ENCODE assay signal across 14 mouse cellular contexts in genomic region chr6:94772391-94772790, GRCm38 (mm10).
A peak's percentile ranks its signal among the peaks of the same experiment; 100 is the strongest.
DNase-seq lines count a peak whose midpoint lies in the region; ATAC-seq and TF ChIP-seq lines count a peak whose summit lies in the region.
"Had no signal": no experiment of that assay in that cellular context is flagged by ENCODE, and none has a peak within 500 bp of the region (broad histone marks: within the 10 kb centered on the region; RNA-seq: fewer than 3 reads in every experiment).

No protein-coding gene starts in this region.

- H3K27me3 ChIP-seq in forebrain, embryonic 10.5 days (ENCODE audit: poor library complexity, severe bottlenecking), result peaks cover 13% of the 10 kb centered on the region
- H3K27me3 ChIP-seq in forebrain, postnatal 0 days (ENCODE audit: insufficient read depth, low read length), result no peaks in the 10 kb centered on the region
- no peaks in the 10 kb centered on the region for H3K27me3 ChIP-seq in embryonic facial prominence, embryonic 13.5 days
- no peaks in the 10 kb centered on the region for H3K27me3 ChIP-seq in limb, embryonic 12.5 days
- H3K27me3 ChIP-seq in neural tube, embryonic 11.5 days (ENCODE audit: control insufficient read depth, insufficient read depth, low read length), result no peaks in the 10 kb centered on the region
- 0 out of 2 replicates have a peak, but pooled peaks cover 4% of the 10 kb centered on the region for H3K27me3 ChIP-seq in heart, embryonic 11.5 days (ENCODE audit: control insufficient read depth, insufficient read depth, low read length)

- H3K4me1 ChIP-seq in forebrain, embryonic 10.5 days, result peaks cover 64% of the 10 kb centered on the region
- H3K4me1 ChIP-seq in forebrain, postnatal 0 days (ENCODE audit: insufficient read depth), result peaks cover 9% of the 10 kb centered on the region; the same call in 1 of the 2 replicates
- H3K4me1 ChIP-seq in embryonic facial prominence, embryonic 13.5 days, result peaks cover 34% of the 10 kb centered on the region
- H3K4me1 ChIP-seq in limb, embryonic 12.5 days (replicated peaks), result peaks cover 44% of the 10 kb centered on the region
- H3K4me1 ChIP-seq in neural tube, embryonic 11.5 days (ENCODE audit: control insufficient read depth, insufficient read depth, low read length), result peaks cover 19% of the 10 kb centered on the region
- H3K4me1 ChIP-seq in heart, embryonic 11.5 days (ENCODE audit: control insufficient read depth, insufficient read depth, low read length), result no peaks in the 10 kb centered on the region; the same call in 1 of the 2 replicates

- peak; percentile 32 for DNase-seq in forebrain, embryonic 10.5 days (ENCODE audit: extremely low spot score, low spot score)
- no peak for DNase-seq in forebrain, postnatal 0 days
- DNase-seq in neural tube, embryonic 11.5 days (ENCODE audit: low spot score), result no peak
- no peak for DNase-seq in layer of hippocampus, adult 8-10 months (ENCODE audit: low spot score in 2 of 2)
- DNase-seq: adrenal gland, adult 8-10 months; cerebellum, postnatal 14 days; kidney, postnatal 10 days; lung, postnatal 10 days had no signal

- peak overlapping the region; percentile 40 for H3K4me3 ChIP-seq in forebrain, embryonic 10.5 days
- no peak overlapping the region for H3K4me3 ChIP-seq in forebrain, postnatal 0 days (ENCODE audit: low read depth, low read length)
- H3K4me3 ChIP-seq in embryonic facial prominence, embryonic 13.5 days, result no peak overlapping the region
- no peak overlapping the region for H3K4me3 ChIP-seq in limb, embryonic 12.5 days (replicated peaks)
- no peak overlapping the region for H3K4me3 ChIP-seq in neural tube, embryonic 11.5 days (ENCODE audit: low read depth, low read length)
- no peak overlapping the region for H3K4me3 ChIP-seq in heart, embryonic 11.5 days (ENCODE audit: low read depth, low read length)

- H3K9me3 ChIP-seq in forebrain, embryonic 10.5 days, result no peaks in the 10 kb centered on the region
- no peaks in the 10 kb centered on the region for H3K9me3 ChIP-seq in forebrain, postnatal 0 days (ENCODE audit: low read length)
- H3K9me3 ChIP-seq in embryonic facial prominence, embryonic 13.5 days, result no peaks in the 10 kb centered on the region
- H3K9me3 ChIP-seq in limb, embryonic 12.5 days, result no peaks in the 10 kb centered on the region
- H3K9me3 ChIP-seq in neural tube, embryonic 11.5 days (ENCODE audit: control insufficient read depth, low read length), result no peaks in the 10 kb centered on the region
- H3K9me3 ChIP-seq in heart, embryonic 11.5 days (replicated peaks; ENCODE audit: control insufficient read depth, low read length), result no peaks in the 10 kb centered on the region

- no peak for TF ChIP-seq CTCF in forebrain, postnatal 0 days (IDR thresholded peaks at IDR 0.05; ENCODE audit: low read depth)

- H3K4me2 ChIP-seq in forebrain, postnatal 0 days (ENCODE audit: low read depth), result no peak overlapping the region
- no peak overlapping the region for H3K4me2 ChIP-seq in embryonic facial prominence, embryonic 13.5 days
- H3K4me2 ChIP-seq in limb, embryonic 12.5 days, result no peak overlapping the region
- no peak overlapping the region for H3K4me2 ChIP-seq in neural tube, embryonic 11.5 days (ENCODE audit: low read depth)
- no peak overlapping the region for H3K4me2 ChIP-seq in heart, embryonic 11.5 days
- H3K4me2 ChIP-seq: liver, embryonic 11.5 days had no signal

- peak overlapping the region; percentile 97 for H3K27ac ChIP-seq in forebrain, embryonic 10.5 days
- no peak overlapping the region for H3K27ac ChIP-seq in forebrain, postnatal 0 days (ENCODE audit: low read depth, low read length)
- H3K27ac ChIP-seq in embryonic facial prominence, embryonic 13.5 days, result 0 out of 2 replicates have a peak overlapping the region, but pooled peaks have one; percentile 86
- peak overlapping the region; percentile 92 for H3K27ac ChIP-seq in limb, embryonic 12.5 days
- peak overlapping the region; percentile 92 for H3K27ac ChIP-seq in neural tube, embryonic 11.5 days (ENCODE audit: low read depth, low read length)
- no peak overlapping the region for H3K27ac ChIP-seq in heart, embryonic 11.5 days (ENCODE audit: low read depth, low read length)

- 28% methylated on average over 7 of the region's 7 CpGs for WGBS in forebrain, embryonic 10.5 days
- WGBS in forebrain, postnatal 0 days, result 37% methylated on average over 7 of the region's 7 CpGs
- 68% methylated on average over 7 of the region's 7 CpGs for WGBS in embryonic facial prominence, embryonic 13.5 days
- WGBS in limb, embryonic 12.5 days, result 40% methylated on average over 7 of the region's 7 CpGs
- 21% methylated on average over 7 of the region's 7 CpGs for WGBS in neural tube, embryonic 11.5 days
- WGBS in heart, embryonic 11.5 days (ENCODE audit: insufficient replicate concordance), result 48% methylated on average over 7 of the region's 7 CpGs

- no peak overlapping the region for H3K9ac ChIP-seq in forebrain, postnatal 0 days
- H3K9ac ChIP-seq in embryonic facial prominence, embryonic 13.5 days, result no peak overlapping the region
- H3K9ac ChIP-seq in limb, embryonic 12.5 days (replicated peaks), result no peak overlapping the region
- H3K9ac ChIP-seq in neural tube, embryonic 11.5 days (ENCODE audit: low read length), result no peak overlapping the region; the same call in 1 of the 2 replicates
- no peak overlapping the region for H3K9ac ChIP-seq in heart, embryonic 11.5 days (ENCODE audit: low read depth, low read length)

- no peak for ATAC-seq in forebrain, postnatal 0 days
- no peak for ATAC-seq in embryonic facial prominence, embryonic 13.5 days (ENCODE audit: insufficient number of reproducible peaks, insufficient read depth, low FRiP score, low TSS enrichment, low read depth)
- ATAC-seq in limb, embryonic 12.5 days (ENCODE audit: insufficient number of reproducible peaks, insufficient read depth, low FRiP score, low TSS enrichment, low read depth), result no peak
- no peak for ATAC-seq in neural tube, embryonic 11.5 days (ENCODE audit: insufficient read depth, low FRiP score, low TSS enrichment)
- no peak for ATAC-seq in cerebellum, adult (ENCODE audit: insufficient number of reproducible peaks, low FRiP score, low TSS enrichment)
- no peak for ATAC-seq in heart, embryonic 11.5 days (replicated peaks; ENCODE audit: insufficient number of reproducible peaks, low FRiP score, low TSS enrichment)
- ATAC-seq: inflammation-experienced regulatory T-cells, adult 6 months had no signal

- no peaks in the 10 kb centered on the region for H3K36me3 ChIP-seq in forebrain, embryonic 10.5 days (replicated peaks)
- H3K36me3 ChIP-seq in forebrain, postnatal 0 days (ENCODE audit: insufficient read depth), result no peaks in the 10 kb centered on the region
- no peaks in the 10 kb centered on the region for H3K36me3 ChIP-seq in embryonic facial prominence, embryonic 13.5 days
- no peaks in the 10 kb centered on the region for H3K36me3 ChIP-seq in limb, embryonic 12.5 days
- H3K36me3 ChIP-seq in neural tube, embryonic 11.5 days (ENCODE audit: control insufficient read depth, insufficient read depth, low read length), result no peaks in the 10 kb centered on the region
- H3K36me3 ChIP-seq in heart, embryonic 11.5 days (ENCODE audit: control insufficient read depth, insufficient read depth, low read length), result no peaks in the 10 kb centered on the region

Comparison
In these comparisons a context has a peak if more than half of its experiments do, and no peak if none do; other contexts are left out.
1. H3K27ac ChIP-seq: peak in forebrain, embryonic 10.5 days (single experiment), embryonic facial prominence, embryonic 13.5 days (single experiment), limb, embryonic 12.5 days (single experiment) and neural tube, embryonic 11.5 days (single experiment); none in forebrain, postnatal 0 days (single experiment) and heart, embryonic 11.5 days (single experiment).